Mouse (Mus musculus): Measurements from ENCODE around the gene Ahr.

Ahr gene

DNA sequence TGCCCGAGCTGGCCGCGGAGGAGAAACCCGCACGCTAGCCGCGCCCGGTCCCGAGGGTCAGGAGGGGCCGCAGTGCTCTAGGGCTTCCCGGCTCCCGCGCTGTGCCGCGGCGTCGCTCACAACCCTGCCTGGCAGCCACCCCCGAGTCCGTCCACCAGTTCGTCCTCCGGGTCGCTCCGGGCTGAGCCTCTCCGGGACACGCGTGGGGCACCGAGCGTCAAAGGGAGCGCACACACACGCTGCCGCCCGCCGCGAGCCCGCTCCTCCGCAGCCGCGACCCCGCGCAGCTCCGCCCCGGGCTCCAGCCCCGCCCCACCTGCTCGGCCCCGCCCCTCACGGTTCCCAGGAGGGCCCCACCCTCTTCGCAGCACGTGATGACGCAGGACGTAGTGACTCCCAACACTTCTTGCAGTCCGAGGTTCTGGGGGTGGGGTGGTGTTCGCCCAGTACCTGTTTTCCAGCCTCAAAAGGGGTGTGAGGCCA, at the start of gene Ahr:
TSS of gene Ahr (minus strand) at position 285 of the 483 bp plus-strand sequence.
- in situ Hi-C loops (cut with MboI; ENCODE audit: unreplicated experiment in 2 of 2) = loop anchor here (5.0 to 10.0 kb wide), 4 partner anchors 230 to 353 kb away; no protein-coding TSS in a partner anchor

DNA sequence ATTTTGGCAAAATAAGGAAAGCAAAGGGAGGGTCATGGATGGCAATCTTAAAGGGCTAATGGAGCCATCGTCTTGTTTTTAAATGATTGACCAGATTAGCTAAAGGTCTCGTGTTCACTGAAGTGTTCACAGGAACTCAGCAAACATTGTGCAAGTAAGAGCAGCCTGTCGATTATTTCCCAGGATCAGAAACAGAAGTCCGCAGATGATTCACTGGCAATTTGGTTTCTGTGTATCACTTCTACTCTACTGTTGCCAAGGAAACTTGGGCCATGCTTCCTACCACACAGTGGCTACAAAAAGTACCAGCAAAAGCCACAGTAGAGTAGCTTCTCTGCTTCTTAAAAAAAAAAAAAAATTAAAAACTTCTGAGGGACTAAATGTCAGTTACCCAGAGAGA, 44.0 kb upstream of the Ahr start:
- in situ Hi-C loops (cut with MboI; ENCODE audit: unreplicated experiment in 2 of 2) = no loop called here

DNA sequence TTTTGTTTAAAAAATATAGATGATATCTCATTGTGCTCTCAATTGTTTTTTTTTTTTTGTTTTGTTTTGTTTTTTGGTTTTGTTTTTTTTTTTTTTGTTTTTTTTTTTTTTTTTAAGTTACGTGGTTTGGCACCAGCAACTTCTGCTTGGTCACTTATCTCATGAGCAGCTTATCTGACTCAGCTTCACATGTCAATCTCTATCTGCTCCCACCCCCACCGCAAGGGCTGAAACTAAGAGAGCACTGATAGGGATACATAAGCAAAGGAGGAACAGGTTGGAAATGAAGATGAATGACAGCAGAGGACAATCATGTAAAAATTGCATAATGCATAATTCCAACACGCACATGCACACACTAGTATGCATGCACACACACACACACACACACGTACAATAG, 41.3 kb upstream of the Ahr start:
- in situ Hi-C loops (cut with MboI; ENCODE audit: unreplicated experiment in 2 of 2) = no loop called here

DNA sequence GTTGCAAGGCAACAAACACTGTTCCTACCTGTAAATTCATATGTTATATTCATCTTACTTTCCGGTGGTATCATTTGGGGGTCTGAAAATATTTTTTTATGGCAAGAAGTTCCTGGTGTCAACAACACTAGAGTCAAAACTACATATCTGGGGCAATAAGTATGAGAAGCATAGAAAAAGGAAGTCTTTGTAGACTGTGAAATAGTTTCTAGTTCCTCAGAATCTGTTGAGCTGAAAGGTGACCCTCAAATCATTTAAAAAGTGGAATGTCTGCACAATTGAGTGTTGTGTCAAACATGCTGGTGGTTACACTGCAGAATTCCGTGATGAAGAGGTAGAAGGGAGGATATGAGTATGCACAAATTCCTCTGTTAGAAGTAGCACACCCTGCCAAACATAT, 38.9 kb upstream of the Ahr start:
- in situ Hi-C loops (cut with MboI; ENCODE audit: unreplicated experiment in 2 of 2) = no loop called here

DNA sequence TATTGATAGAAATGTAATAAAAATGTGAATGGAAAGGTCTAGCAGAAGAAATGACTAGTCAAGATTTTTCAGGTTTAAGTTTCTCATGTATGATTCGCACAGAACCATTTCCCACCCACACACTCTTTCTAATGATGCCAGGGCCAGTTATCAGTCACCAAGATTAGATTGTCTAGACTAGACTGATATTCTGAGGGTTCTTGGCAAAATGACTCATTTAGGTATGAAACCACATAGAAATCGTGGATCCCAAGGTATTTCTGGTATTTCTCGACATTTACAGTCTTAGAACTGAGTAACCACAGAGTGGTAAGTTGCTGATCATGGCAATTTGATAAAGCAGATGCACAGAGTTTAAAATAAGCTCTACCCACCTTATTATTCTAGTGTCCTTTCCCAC, 28.0 kb upstream of the Ahr start:
- in situ Hi-C loops (cut with MboI; ENCODE audit: unreplicated experiment in 2 of 2) = no loop called here

DNA sequence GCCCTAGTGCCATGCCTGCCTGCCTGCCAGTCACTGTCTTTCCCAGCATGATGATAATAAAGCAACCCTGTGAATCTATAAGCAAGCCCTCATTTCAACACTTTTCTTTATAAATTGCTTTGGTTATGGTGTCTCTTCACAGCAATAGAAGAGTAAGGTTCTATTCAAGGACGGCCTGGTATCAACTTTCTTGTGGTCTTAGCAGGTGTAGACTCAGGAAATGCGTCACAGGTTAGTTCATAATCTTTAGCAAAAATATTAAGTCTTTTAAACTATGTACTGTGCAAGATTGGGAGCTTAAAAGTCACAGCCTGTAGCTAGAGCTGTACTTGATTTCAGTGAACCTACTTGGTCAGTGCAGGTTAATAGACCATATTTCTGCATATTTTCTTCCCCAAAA, 24.0 kb upstream of the Ahr start:
- in situ Hi-C loops (cut with MboI; ENCODE audit: unreplicated experiment in 2 of 2) = no loop called here

DNA sequence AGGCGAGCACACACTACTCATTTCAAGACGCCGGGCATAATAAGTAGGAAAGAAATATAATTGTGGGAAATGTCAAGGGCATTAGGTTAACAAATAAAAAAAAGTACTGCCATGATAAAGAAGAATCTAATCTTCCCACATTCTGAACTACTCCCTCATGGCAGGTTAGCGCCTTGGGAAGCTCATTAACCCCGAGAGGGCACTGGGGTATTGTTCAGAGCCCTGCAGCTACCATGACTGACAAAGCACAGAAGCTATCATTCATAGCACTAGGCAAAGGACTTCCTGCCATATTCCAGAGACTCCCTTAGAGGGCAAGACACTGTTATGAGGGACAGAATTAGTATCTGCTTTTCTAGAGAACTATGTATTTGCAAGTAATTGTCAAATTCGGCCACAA, 21.1 kb upstream of the Ahr start:
- in situ Hi-C loops (cut with MboI; ENCODE audit: unreplicated experiment in 2 of 2) = no loop called here

DNA sequence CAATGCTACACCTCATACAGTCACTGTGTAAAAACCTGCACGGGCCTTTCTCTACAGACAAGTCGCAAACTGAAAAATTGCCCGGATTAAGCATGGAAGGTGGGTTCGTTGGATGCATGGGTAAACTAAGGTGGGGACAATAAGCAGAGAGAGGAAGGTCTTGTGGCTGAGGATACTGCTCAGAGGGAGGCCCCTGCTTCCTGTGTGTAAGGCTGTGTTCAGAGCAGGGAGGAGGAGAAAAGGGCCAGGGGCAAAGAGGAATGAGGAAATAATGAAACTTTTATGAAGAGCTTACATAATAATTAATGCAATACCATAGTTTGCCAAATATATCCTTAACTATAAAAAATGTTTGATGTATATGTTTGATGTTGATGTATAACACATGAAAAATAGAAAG, 19.5 kb upstream of the Ahr start:
- in situ Hi-C loops (cut with MboI; ENCODE audit: unreplicated experiment in 2 of 2) = no loop called here

DNA sequence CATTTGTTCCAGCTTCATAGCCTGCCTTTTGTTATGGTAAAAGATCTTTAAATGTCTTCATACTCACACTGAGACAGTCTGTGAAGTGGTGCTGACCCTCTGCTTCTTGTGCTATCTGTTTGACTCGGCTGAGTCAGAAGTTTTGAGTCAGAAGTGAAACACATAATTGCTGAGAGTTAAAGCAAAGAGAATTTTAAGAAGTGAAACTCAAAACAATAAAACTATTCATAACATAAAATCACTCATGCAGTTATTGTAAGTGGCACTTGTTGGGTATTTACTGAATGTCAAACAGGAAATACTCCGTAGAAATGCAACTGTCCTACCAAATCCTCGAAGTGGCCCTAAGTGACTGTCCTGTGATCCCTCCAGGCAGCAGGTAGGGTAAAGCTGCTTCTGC, 18.3 kb upstream of the Ahr start:
- in situ Hi-C loops (cut with MboI; ENCODE audit: unreplicated experiment in 2 of 2) = no loop called here

DNA sequence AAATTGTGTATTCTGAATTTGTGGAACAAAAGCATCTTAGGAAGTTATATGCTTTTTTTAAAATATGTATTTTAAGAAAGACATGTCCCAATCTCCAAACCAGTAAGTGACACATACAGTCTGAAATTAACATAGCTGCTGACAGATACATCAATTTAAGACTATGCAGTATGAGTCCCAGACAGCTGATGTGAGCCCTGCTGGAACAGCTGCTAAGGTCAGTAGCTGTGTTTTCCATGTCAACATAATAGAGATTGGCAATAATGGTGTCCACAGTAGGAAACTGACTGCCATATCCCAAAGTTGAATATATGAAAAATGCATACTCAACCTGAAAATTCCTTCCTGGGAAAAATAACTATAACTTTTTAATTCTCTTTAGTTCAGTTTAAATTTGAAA, 15.5 kb upstream of the Ahr start:
- in situ Hi-C loops (cut with MboI; ENCODE audit: unreplicated experiment in 2 of 2) = no loop called here

DNA sequence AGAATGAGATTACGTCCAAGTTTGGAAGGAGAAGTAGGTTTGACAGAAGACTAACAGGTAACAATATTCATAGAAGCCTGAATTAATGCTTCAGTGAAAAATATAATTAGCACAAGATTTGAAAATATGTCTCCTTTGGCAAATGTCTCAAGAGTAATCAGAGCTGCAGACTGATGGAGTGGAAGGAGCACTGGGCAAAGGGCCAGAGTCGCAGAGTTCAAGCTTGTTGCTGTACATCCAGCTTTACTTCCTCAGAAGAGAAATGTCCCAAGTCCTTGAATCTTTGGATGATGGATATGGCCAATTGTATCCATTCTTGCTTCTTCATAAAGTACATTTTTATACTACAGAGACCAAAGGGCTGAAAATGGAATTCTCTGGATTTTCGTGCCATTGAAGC, 8.0 kb upstream of the Ahr start:
- in situ Hi-C loops (cut with MboI; ENCODE audit: unreplicated experiment in 2 of 2) = no loop called here

DNA sequence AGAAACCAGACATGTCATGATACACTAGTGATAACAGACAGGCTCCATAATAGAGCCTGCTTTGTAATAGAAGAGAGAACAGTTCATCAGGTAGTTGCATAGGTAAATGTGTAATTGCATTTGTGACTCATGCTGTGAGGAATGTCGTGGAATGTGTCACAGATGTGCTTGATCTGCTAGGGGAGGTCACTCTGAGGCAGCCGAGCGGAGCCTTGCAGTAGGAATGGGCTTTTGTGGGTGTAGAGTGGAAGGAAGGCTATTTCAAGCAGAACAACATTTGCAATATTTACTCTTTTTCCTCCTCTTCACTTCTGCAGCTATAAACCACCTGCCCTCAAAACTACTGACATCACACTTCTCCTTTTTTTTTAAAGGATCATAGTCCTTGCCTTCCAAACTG, 4.0 kb upstream of the Ahr start:
- in situ Hi-C loops (cut with MboI; ENCODE audit: unreplicated experiment in 2 of 2) = loop anchor here in 1 of 2 experiments (10.0 kb wide), 2 partner anchors 234 to 344 kb away; no protein-coding TSS in a partner anchor

DNA sequence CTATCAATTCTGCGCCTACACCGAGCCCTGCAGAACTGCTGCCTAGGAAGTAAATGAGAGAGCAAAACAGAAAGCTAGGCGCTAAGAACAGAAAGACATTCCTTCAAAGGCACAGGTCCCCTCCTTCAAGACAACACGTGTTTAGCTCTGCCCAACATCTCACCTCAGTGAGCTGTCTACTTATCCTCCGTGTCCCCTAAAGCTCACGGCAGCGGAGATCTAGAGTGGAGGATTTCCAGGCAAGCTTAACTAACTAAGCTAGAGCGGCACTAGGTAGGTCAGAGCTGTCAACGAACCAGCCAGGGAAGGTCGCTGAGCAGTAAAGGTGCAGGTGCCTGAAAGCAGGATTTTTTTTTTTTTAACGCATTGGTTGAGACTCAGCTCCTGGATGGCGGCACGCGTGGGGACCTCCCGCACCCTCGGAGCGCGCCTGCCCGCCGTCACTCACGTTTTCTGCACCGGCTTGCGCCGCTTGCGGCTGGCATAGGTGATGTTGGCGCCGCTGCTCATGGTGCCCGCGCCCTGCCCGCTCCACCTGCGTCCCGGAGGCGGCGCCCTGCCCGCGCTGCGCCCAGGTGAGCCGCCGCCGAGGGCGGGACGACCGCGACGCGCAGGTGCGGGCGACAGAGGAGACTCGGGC, 604 bp downstream of the Ahr start:
- in situ Hi-C loops (cut with MboI; ENCODE audit: unreplicated experiment in 2 of 2) = loop anchor here (5.0 to 10.0 kb wide), 4 partner anchors 229 to 353 kb away; no protein-coding TSS in a partner anchor

DNA sequence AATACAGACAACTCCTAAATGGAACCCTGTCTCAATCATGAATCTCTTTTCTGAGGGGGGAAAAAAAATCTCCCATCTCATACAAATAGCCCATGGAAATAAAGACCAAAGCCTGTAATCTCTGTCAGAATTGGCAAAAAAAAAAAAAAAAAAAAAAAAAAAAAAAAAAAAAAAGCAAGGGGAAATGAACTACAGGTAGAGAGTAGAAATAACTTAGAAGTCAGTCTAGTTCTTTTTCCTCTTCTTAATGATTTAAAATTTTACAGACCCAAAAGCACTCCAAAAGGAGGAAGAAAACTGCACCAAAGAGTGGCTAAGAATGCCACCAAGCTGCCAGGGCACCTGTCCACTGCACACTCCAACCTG, 1.1 kb downstream of the Ahr start:
- in situ Hi-C loops (cut with MboI; ENCODE audit: unreplicated experiment in 2 of 2) = loop anchor here (5.0 to 10.0 kb wide), 4 partner anchors 229 to 354 kb away; no protein-coding TSS in a partner anchor

DNA sequence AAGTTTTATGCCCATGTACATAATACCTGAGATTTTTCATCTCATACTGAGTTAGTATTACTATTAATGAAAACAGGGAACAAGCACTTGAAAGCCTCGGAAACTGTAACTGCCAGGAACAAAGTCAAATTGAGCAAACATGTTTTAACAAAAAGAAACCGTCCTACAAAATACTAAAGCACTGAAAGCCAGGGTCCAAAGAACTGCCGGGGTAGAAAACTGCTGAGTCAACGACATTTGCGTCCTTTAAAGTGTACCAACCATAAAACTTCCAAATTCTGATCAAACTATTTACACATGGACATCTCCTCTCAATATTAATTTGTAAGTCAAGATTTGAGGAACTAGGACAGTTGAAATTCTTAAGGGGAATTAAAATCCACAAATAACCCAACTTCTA, 1.7 kb downstream of the Ahr start:
- in situ Hi-C loops (cut with MboI; ENCODE audit: unreplicated experiment in 2 of 2) = loop anchor here (5.0 to 10.0 kb wide), 4 partner anchors 228 to 354 kb away; no protein-coding TSS in a partner anchor

DNA sequence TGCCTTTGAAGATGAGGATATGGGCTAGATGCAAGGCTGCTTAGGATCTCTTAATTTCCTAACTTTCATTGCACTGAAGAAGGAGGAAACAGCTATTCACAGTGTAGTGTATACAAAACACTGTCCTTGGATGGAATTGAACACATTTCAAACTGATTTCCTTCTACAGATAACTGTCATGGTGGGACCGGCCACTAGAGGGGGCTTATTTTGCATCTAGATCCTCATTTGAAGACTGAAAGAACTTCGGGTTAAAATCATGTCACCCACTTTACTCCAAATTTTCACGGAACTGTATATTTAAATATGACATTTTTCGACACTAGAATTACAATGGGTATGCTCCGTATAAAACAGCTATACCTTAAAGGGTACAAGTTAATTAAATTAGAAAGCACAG, 2.7 kb downstream of the Ahr start:
- in situ Hi-C loops (cut with MboI; ENCODE audit: unreplicated experiment in 2 of 2) = loop anchor here (5.0 to 10.0 kb wide), 4 partner anchors 227 to 355 kb away; no protein-coding TSS in a partner anchor

DNA sequence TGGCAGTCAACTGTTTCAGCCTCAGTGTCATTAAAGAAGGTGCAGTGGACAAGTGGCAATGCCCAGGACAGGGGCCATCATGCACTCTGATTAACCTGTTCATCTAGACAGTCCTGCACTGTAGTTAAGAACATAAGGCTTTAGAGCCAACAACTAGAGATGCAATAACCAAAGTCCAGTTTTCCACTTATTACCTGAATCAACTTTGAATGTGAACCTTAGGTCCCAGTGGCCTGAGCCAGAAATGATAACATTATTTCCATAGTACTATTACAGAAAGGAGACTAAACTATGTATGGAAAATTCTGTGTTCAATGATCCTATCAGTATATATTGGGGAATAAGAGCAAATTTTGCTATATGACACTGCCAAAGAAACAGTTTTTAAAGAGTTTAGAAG, 4.3 kb downstream of the Ahr start:
- in situ Hi-C loops (cut with MboI; ENCODE audit: unreplicated experiment in 2 of 2) = loop anchor here (5.0 to 10.0 kb wide), 4 partner anchors 226 to 357 kb away; no protein-coding TSS in a partner anchor

DNA sequence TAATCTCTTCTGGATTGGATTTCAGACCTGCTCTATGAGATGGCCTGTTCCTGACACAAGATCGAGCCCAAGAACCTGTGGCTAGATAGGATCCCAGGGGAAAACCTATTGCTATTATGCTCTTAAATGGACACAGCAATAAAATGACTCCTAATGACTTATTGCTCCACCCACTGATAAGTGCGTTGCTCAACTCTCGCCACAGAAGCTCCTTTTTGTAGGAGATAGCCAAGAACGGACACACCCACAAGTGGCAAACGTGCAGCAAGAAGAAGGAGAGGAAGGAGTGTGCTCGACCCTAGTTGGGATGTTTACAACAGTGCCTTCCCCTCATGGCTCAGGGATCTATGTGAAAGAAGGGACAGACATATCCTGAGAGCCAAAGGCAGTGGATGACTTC, 7.4 kb downstream of the Ahr start:
- in situ Hi-C loops (cut with MboI; ENCODE audit: unreplicated experiment in 2 of 2) = no loop called here

DNA sequence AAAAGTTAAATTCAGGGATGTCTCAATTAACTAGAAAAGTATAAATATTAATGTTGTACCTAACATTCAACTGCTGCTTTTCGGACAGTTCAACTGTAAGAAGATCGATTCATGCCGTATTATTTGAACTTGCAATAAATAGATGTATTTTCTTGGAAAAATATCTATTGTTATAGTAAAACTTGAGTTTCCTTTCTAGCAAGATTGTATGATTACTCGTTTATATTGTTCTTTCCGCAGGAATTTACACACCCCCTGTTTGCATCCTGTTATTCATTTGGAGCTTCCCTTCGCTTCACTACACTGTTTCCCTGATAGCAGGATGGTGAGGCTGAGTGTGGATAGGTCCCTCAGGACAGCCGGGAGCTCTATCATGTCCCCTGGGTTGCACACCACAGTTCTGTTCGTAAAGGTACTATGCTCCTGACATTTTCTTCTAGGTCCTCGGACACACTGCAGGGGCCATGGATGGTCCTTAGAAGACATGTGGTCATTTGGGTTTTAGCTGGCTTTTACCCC, 12.2 kb downstream of the Ahr start:
- in situ Hi-C loops (cut with MboI; ENCODE audit: unreplicated experiment in 2 of 2) = loop anchor here in 1 of 2 experiments (25.0 kb wide), 1 partner anchor 310 kb away; no protein-coding TSS in a partner anchor

DNA sequence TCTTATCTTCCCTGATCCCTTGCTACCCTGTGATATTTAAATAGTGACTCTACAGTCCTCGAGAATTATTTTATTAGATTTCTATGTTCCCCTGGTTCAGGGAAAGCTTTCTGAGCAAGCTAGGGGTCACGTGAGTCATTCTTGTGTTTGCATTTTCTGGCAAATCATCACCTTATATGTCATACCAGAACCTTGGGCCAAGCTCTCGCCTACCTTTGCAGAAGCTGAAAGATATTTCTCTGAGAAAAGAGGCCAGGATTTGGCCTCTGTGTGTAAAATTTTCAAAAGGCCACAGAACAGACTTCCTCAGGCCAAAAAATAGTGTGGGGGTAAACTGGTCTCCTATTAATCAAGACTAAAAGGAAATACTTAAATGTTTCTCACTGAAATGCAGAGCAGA, 19.2 kb downstream of the Ahr start:
- in situ Hi-C loops (cut with MboI; ENCODE audit: unreplicated experiment in 2 of 2) = loop anchor here in 1 of 2 experiments (25.0 kb wide), 1 partner anchor 303 kb away; no protein-coding TSS in a partner anchor

DNA sequence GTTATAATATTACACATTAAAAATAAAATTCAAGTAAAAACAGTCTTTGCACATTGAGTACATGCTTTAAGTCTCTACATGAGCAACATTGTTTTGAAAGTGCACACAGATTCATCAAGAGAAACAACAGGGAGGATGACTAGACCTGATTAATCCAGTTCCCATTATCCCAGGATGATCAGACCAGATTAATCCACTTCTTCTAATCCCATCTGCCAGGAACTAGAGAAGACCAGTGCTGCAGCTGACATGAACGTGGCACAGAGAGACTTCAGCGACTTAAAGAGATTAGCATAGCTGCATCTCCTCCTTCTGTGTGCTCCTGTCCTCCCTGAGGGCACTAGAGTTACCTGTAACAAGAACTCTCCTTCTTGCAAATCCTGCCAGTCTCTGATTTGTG, 20.2 kb downstream of the Ahr start:
- in situ Hi-C loops (cut with MboI; ENCODE audit: unreplicated experiment in 2 of 2) = loop anchor here in 1 of 2 experiments (25.0 kb wide), 1 partner anchor 302 kb away; no protein-coding TSS in a partner anchor

DNA sequence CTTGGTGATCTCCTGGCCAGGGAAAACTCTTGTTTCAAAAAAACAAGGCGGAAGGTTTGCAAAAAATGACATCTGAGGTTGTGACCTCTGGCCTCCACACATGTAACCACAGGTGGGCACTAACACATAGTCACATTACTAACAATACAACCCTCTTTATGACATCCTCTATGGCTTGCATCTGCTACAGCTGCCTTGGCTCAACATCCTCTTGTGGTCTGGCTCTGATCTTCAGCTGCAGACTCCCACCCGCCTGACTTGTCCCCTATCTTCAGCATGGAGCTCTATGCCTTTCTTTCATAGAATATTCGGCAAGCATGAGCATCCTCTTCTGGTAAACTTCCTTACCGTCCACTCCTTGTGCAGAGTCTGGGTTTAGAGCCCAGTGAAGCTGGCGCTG, 24.1 kb downstream of the Ahr start:
- in situ Hi-C loops (cut with MboI; ENCODE audit: unreplicated experiment in 2 of 2) = loop anchor here in 1 of 2 experiments (25.0 kb wide), 1 partner anchor 298 kb away; no protein-coding TSS in a partner anchor

Data from v-Abl transformed pro-B cells (cell line).